Mouse (Mus musculus) myocyte (in vitro differentiated cells): Measurements from ENCODE around the gene Stil. TPM values are rescaled to one million over a fixed set of nuclear protein-coding genes. Genes with fewer than 3 reads are reported as not detected.

Experiments used
- H3K27me3 ChIP-seq: one replicate; pipeline ENCODE4 v1.6.1; 2011; ENCODE audit not compliant: control insufficient read depth, insufficient read depth, insufficient read length
- H3K36me3 ChIP-seq: one replicate; pipeline ENCODE4 v1.6.1; 2011; ENCODE audit not compliant: control insufficient read depth, insufficient read depth
- H3K4me2 ChIP-seq: one replicate; pipeline ENCODE4 v1.6.1; 2011; ENCODE audit warnings: low read depth, control low read depth
- H3K4me3 ChIP-seq: one replicate; pipeline ENCODE4 v1.5.1; 2011; ENCODE audit warnings: mild to moderate bottlenecking, control low read depth, moderate library complexity
- H3K79me2 ChIP-seq: one replicate; pipeline ENCODE4 v1.6.1; 2011; ENCODE audit not compliant: control insufficient read depth, insufficient read depth
- H3ac ChIP-seq: one replicate; pipeline ENCODE4 v1.6.1; 2011; ENCODE audit not compliant: control insufficient read depth, insufficient read length
- CEBPB ChIP-seq: IDR thresholded peaks from 2 replicates; pipeline ENCODE4 v1.6.1; 2011; ENCODE audit warnings: mild to moderate bottlenecking, moderate library complexity; ENCODE audit not compliant: poor library complexity, insufficient read depth, severe bottlenecking
- E2F4 ChIP-seq: IDR thresholded peaks from one replicate; pipeline ENCODE4 v1.6.1; 2011; ENCODE audit warnings: mild to moderate bottlenecking, control low read depth, moderate library complexity; ENCODE audit not compliant: insufficient read depth
- MAX ChIP-seq: IDR thresholded peaks from one replicate; pipeline ENCODE4 v1.6.1; 2011; ENCODE audit warnings: low read depth, mild to moderate bottlenecking, control low read depth
- MYOD1 ChIP-seq, 3 experiments: IDR thresholded peaks; one replicate each; pipeline ENCODE4 v1.6.1; 2011; ENCODE audit warnings: control low read depth in 2 of 3, low read depth in 2 of 3, mild to moderate bottlenecking in 2 of 3, moderate library complexity in 1 of 3; ENCODE audit not compliant: insufficient read length in 2 of 3, control insufficient read depth in 1 of 3
- MYOG ChIP-seq, 3 experiments: IDR thresholded peaks; one replicate each; pipeline ENCODE4 v1.6.1; 2011; ENCODE audit warnings: control low read depth in 2 of 3, low read depth in 2 of 3, mild to moderate bottlenecking in 2 of 3; ENCODE audit not compliant: insufficient read length in 2 of 3, control insufficient read depth in 1 of 3, insufficient read depth in 1 of 3
- POLR2A ChIP-seq: IDR thresholded peaks from one replicate; pipeline ENCODE4 v1.6.1; 2011; ENCODE audit warnings: low read depth, mild to moderate bottlenecking, control low read depth, moderate library complexity; ENCODE audit not compliant: insufficient read length
- POLR2AphosphoS2 ChIP-seq: IDR thresholded peaks from one replicate; pipeline ENCODE4 v1.6.1; 2011; ENCODE audit warnings: low read depth, control low read depth; ENCODE audit not compliant: insufficient read length
- REST ChIP-seq: IDR thresholded peaks from one replicate; pipeline ENCODE4 v1.6.1; 2011; ENCODE audit warnings: mild to moderate bottlenecking, control low read depth, moderate library complexity; ENCODE audit not compliant: insufficient read depth, insufficient read length
- SRF ChIP-seq: IDR thresholded peaks from one replicate; pipeline ENCODE4 v1.6.1; 2011; ENCODE audit warnings: low read depth; ENCODE audit not compliant: control insufficient read depth, insufficient read length
- TCF12 ChIP-seq: IDR thresholded peaks from one replicate; pipeline ENCODE4 v1.6.1; 2011; ENCODE audit warnings: mild to moderate bottlenecking, control low read depth; ENCODE audit not compliant: poor library complexity, insufficient read depth, severe bottlenecking
- TCF3 ChIP-seq: IDR thresholded peaks from one replicate; pipeline ENCODE4 v1.6.1; 2011; ENCODE audit warnings: low read depth, control low read depth; ENCODE audit not compliant: insufficient read length
- USF1 ChIP-seq: IDR thresholded peaks from one replicate; pipeline ENCODE4 v1.6.1; 2011; ENCODE audit warnings: low read depth, mild to moderate bottlenecking, control low read depth, moderate library complexity
- polyA plus RNA-seq: library from polyadenylated mRNA; unstranded; fragments of >200 nt; fragmentation: generic; extraction: Trizol; gene quantifications from one replicate; pipeline ENCODE4 v1.2.1, GENCODE M21; 2012; ENCODE audit warnings: missing spikeins

Gene Stil
- polyA plus RNA-seq, 1 experiment = 1.6 TPM

- Histone ChIP-seq H3K79me2 (no peaks in the 10 kb centered on the region), H3K36me3 (no peaks in the 10 kb centered on the region), H3ac (no peak overlapping the region), H3K4me3 (no peak overlapping the region), H3K27me3 (peaks cover 18% of the 10 kb centered on the region), H3K4me2 (no peak overlapping the region)
- TF ChIP-seq POLR2A (no peak), TCF12 (no peak), USF1 (no peak), MYOG (IDR thresholded peaks at IDR 0.05; ENCODE audit: control insufficient read depth in 1 of 3, insufficient read depth in 1 of 3, insufficient read length in 2 of 3, low read depth in 2 of 3) (no peak)
These were observed 86.3 kb downstream of the Stil start for GRCm38 (mm10) chr4:115086257-115086656.

GRCm38 (mm10) chr4:115086763-115087415, 86.9 kb downstream of the Stil start:
- TF ChIP-seq POLR2A (no peak), TCF3 (no peak), MYOG (IDR thresholded peaks at IDR 0.05; ENCODE audit: control insufficient read depth in 1 of 3, insufficient read depth in 1 of 3, insufficient read length in 2 of 3, low read depth in 2 of 3) (no peak), TCF12 (no peak), MYOD1 (IDR thresholded peaks at IDR 0.05; ENCODE audit: control insufficient read depth in 1 of 3, insufficient read length in 2 of 3, low read depth in 2 of 3) (no peak), CEBPB (no peak), E2F4 (no peak), REST (no peak), MAX (no peak), SRF (no peak), USF1 (no peak), POLR2AphosphoS2 (no peak)
- Histone ChIP-seq H3K4me3 (no peak overlapping the region), H3K27me3 (peaks cover 18% of the 10 kb centered on the region), H3K36me3 (no peaks in the 10 kb centered on the region), H3K79me2 (no peaks in the 10 kb centered on the region), H3K4me2 (no peak overlapping the region), H3ac (no peak overlapping the region)

GRCm38 (mm10) chr4:115088611-115089338, 88.8 kb downstream of the Stil start, which contains the start of gene Pdzk1ip1:
Gene Pdzk1ip1, plus strand, starts transcription at chr4:115088708.
- H3K36me3 ChIP-seq = no peaks in the 10 kb centered on the region
- no peak within 1 kb of the TSS for H3K4me3 ChIP-seq
- peaks cover 25% of the 10 kb centered on the region for H3K27me3 ChIP-seq
- H3ac ChIP-seq = no peak within 1 kb of the TSS
- peak within 1 kb of the TSS; percentile 49 for H3K4me2 ChIP-seq
- TF ChIP-seq TCF3 (no peak), MYOD1 (IDR thresholded peaks at IDR 0.05; ENCODE audit: control insufficient read depth in 1 of 3, insufficient read length in 2 of 3, low read depth in 2 of 3) (no peak), E2F4 (no peak), POLR2AphosphoS2 (no peak), TCF12 (no peak), POLR2A (no peak), SRF (no peak), MYOG (IDR thresholded peaks at IDR 0.05; ENCODE audit: control insufficient read depth in 1 of 3, insufficient read depth in 1 of 3, insufficient read length in 2 of 3, low read depth in 2 of 3) (no peak), CEBPB (no peak), MAX (no peak), USF1 (no peak), REST (no peak)
- no peaks in the 10 kb centered on the region for H3K79me2 ChIP-seq

- Histone ChIP-seq H3ac (no peak overlapping the region), H3K4me2 (no peak overlapping the region), H3K27me3 (peaks cover 34% of the 10 kb centered on the region), H3K4me3 (no peak overlapping the region), H3K79me2 (no peaks in the 10 kb centered on the region), H3K36me3 (no peaks in the 10 kb centered on the region)
- TF ChIP-seq POLR2A (no peak), POLR2AphosphoS2 (no peak), MAX (no peak), SRF (no peak), E2F4 (no peak), USF1 (no peak), CEBPB (no peak), TCF3 (no peak), MYOD1 (IDR thresholded peaks at IDR 0.05; ENCODE audit: control insufficient read depth in 1 of 3, insufficient read length in 2 of 3, low read depth in 2 of 3) (no peak), MYOG (IDR thresholded peaks at IDR 0.05; ENCODE audit: control insufficient read depth in 1 of 3, insufficient read depth in 1 of 3, insufficient read length in 2 of 3, low read depth in 2 of 3) (no peak), REST (no peak), TCF12 (no peak)
These were observed 90.6 kb downstream of the Stil start for GRCm38 (mm10) chr4:115090592-115090991.
